Mouse (Mus musculus) ES-Bruce4 (cell line): Measurements from ENCODE around the gene Foxp2.

Experiments used
- CTCF ChIP-seq: IDR thresholded peaks from one replicate; pipeline ENCODE4 v1.8.1; 2011; ENCODE audit warnings: low read depth, low read length
- EP300 ChIP-seq: IDR thresholded peaks from 2 replicates; pipeline ENCODE4 v1.6.1; 2011; ENCODE audit warnings: low read depth, low read length; ENCODE audit not compliant: insufficient read depth
- POLR2A ChIP-seq: IDR thresholded peaks from one replicate; pipeline ENCODE4 v1.8.1; 2011; ENCODE audit warnings: low read length; ENCODE audit not compliant: insufficient read depth

DNA sequence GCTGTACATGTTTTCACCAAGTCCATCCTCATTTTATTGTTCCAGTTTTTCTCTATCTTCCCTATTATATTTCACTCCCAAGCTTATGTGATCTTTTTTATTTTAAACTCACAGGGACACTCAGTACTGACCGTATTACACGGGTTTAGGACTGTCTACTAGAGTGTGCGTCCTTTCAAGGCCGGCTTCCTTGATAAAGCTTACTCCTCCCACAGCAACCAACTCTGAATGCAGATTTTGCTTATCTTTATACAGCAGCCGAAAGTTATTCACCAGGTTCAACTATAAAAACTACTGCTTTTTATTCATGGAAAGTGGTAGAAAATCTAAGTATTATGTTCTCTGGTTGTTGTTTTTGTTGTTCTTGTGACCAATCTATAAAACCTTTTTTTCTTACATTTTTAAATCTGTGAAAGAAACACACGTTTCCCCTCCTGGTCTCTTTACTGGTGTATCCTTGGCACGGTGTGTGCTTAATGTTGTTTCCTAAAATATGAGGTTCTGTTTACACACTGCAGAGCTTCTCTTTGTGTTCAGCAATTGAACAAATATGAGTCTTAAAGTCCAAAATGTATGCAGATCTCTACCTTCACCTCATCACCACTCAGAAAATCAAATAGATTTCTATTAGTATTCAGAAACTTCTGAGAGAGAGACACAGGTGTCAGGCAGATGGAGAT is 128.4 kb downstream of the Foxp2 start:
- TF ChIP-seq CTCF, result no peak
- TF ChIP-seq POLR2A, result no peak
- no peak for TF ChIP-seq EP300
